Mouse (Mus musculus): ENCODE measurements around the gene Wdr73.

The Wdr73 gene

GRCm38 (mm10) chr7:80894815-80895519 is 6.1 kb downstream of the Wdr73 start:
- DNase-seq (ENCODE audit: inconsistent ontology term): no peak

GRCm38 (mm10) chr7:80894196-80894595 is 6.9 kb downstream of the Wdr73 start:
- no peak for DNase-seq (ENCODE audit: inconsistent ontology term)

- no peak for DNase-seq (ENCODE audit: inconsistent ontology term)
These were observed 7.3 kb downstream of the Wdr73 start for GRCm38 (mm10) chr7:80893753-80894129.

GRCm38 (mm10) chr7:80893086-80893752 is 7.8 kb downstream of the Wdr73 start:
- no peak for DNase-seq (ENCODE audit: inconsistent ontology term)

GRCm38 (mm10) chr7:80889841-80890241 is 11.2 kb downstream of the Wdr73 start:
- no peak for DNase-seq (ENCODE audit: inconsistent ontology term)

- peak; percentile 83 for DNase-seq (ENCODE audit: inconsistent ontology term)
These were observed 12.0 kb downstream of the Wdr73 start for GRCm38 (mm10) chr7:80889021-80889511.

- DNase-seq (ENCODE audit: inconsistent ontology term): no peak
These were observed 12.5 kb downstream of the Wdr73 start for GRCm38 (mm10) chr7:80888595-80888994.

- no peak for DNase-seq (ENCODE audit: inconsistent ontology term)
These were observed 15.4 kb downstream of the Wdr73 start for GRCm38 (mm10) chr7:80885666-80886065.

GRCm38 (mm10) chr7:80882830-80883505 is 18.1 kb downstream of the Wdr73 start:
- DNase-seq (ENCODE audit: inconsistent ontology term): peak; percentile 69

GRCm38 (mm10) chr7:80875727-80876126 is 25.3 kb downstream of the Wdr73 start:
- no peak for DNase-seq (ENCODE audit: inconsistent ontology term)

- DNase-seq (ENCODE audit: inconsistent ontology term): no peak
These were observed 27.4 kb downstream of the Wdr73 start for GRCm38 (mm10) chr7:80873631-80874030.

- no peak for DNase-seq (ENCODE audit: inconsistent ontology term)
These were observed 28.0 kb downstream of the Wdr73 start for GRCm38 (mm10) chr7:80873038-80873437.

GRCm38 (mm10) chr7:80868686-80869085 is 32.4 kb downstream of the Wdr73 start:
- no peak for DNase-seq (ENCODE audit: inconsistent ontology term)

- no peak for DNase-seq (ENCODE audit: inconsistent ontology term)
These were observed 34.4 kb downstream of the Wdr73 start for GRCm38 (mm10) chr7:80866514-80867147.

GRCm38 (mm10) chr7:80865521-80865920 is 35.5 kb downstream of the Wdr73 start:
- no peak for DNase-seq (ENCODE audit: inconsistent ontology term)

- no peak for DNase-seq (ENCODE audit: inconsistent ontology term)
These were observed 36.2 kb downstream of the Wdr73 start for GRCm38 (mm10) chr7:80864831-80865230.

GRCm38 (mm10) chr7:80864151-80864550 is 36.9 kb downstream of the Wdr73 start:
- DNase-seq (ENCODE audit: inconsistent ontology term): no peak

GRCm38 (mm10) chr7:80863520-80863919 is 37.5 kb downstream of the Wdr73 start:
- no peak for DNase-seq (ENCODE audit: inconsistent ontology term)

- DNase-seq (ENCODE audit: inconsistent ontology term): no peak
These were observed 38.6 kb downstream of the Wdr73 start for GRCm38 (mm10) chr7:80862475-80862874.

- peak; percentile 95 for DNase-seq (ENCODE audit: inconsistent ontology term)
These were observed 40.3 kb downstream of the Wdr73 start, which contains the start of gene Zscan2 for GRCm38 (mm10) chr7:80860729-80861274. Gene Zscan2 (plus strand): TSS chr7:80860920.

- DNase-seq (ENCODE audit: inconsistent ontology term): peak; percentile 47
These were observed 40.8 kb downstream of the Wdr73 start for GRCm38 (mm10) chr7:80860227-80860626.

GRCm38 (mm10) chr7:80857181-80857580 is 43.9 kb downstream of the Wdr73 start:
- peak; percentile 42 for DNase-seq (ENCODE audit: inconsistent ontology term)

Data from Muller cell, postnatal 12 days (primary cell).